Mouse (Mus musculus): ENCODE results near the gene Sntg2.

The Sntg2 gene

GRCm38 (mm10) chr12:30204457-30204856 is 168.7 kb downstream of the Sntg2 start:
- no peak for DNase-seq (ENCODE audit: low read depth, low spot score)

DNA sequence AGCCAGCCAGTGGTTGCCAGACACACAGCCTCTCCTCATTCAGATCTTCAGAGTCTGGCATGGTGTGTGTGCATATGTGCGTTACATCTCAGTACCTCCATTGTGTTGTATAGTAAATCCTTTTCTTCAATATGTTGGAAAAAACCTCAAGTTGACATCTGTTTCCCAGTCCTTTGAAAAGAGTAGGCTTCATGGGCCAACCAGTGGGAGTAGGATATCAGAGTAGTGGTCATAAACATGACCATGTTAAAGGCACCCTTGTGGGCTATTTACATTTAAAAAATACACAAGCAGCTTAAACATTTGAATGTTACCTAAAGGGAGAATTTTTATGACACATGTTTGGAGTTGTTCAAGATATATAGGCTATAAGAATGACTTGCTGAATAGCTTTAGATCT is 170.4 kb downstream of the Sntg2 start:
- no peak for DNase-seq (ENCODE audit: low read depth, low spot score)

GRCm38 (mm10) chr12:30201031-30201430 is 172.1 kb downstream of the Sntg2 start:
- DNase-seq (ENCODE audit: low read depth, low spot score) = no peak

DNA sequence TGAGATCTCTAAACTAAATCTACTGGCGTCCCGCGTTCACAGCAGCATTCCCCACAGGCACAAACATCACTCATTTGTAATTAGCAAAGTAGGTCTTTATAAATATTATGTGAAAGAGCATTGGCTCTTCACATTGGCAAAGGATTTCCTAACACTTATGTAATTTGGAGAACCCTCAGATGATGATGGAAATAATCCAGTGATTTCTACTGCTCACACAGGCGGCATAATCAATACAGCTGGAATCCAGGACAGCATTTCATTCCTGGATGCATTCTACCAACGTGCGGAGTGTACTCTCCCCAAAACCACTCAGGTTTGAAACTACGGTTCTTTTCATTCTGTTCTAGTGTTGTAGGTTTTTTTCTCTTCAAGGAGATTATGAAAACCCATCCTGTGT is 172.6 kb downstream of the Sntg2 start:
- no peak for DNase-seq (ENCODE audit: low read depth, low spot score)

GRCm38 (mm10) chr12:30199735-30200134 is 173.4 kb downstream of the Sntg2 start:
- no peak for DNase-seq (ENCODE audit: low read depth, low spot score)

GRCm38 (mm10) chr12:30198250-30198649 is 174.9 kb downstream of the Sntg2 start:
- DNase-seq (ENCODE audit: low read depth, low spot score) = no peak

DNA sequence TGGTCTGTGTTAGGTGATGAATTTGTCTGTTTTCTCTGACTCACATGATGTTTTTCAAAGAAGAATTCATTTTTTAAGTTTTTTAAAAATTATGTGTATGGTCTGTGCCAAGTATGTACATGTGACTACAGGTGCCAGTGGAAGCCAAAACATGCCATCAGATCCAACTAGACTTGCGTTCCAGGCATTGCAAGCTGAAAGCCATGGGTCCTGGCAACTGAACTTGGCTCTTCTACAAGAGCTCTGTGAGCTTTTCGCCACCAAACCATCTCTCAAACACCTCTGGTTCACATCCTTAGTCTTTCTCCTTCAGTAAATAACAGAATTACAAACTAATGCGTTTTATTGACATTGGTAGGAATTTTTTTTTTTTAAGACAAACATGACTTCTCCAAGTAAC is 191.5 kb downstream of the Sntg2 start:
- no peak for DNase-seq (ENCODE audit: low read depth, low spot score)

- no peak for DNase-seq (ENCODE audit: low read depth, low spot score)
Observed at GRCm38 (mm10) chr12:30179623-30180022, 193.6 kb downstream of the Sntg2 start.

DNA sequence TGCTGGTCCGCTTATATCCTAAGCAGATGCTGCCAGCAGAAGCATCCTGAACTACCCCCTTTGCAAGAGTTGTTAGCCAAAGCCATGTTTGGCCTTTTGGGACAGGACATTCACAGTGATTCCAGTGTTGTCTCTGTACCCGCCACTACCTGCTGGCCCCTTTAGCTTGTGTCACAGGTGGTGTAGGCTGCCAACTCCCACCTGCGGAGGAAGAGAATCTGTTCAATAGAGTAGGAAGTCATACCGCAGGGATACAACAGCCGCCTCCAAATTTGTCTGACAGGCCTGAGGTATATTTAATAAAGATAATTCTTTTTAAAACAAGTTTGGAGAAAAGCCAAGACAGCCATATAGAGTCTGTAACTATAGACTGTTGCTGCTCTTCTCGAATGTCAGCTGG is 195.2 kb downstream of the Sntg2 start:
- no peak for DNase-seq (ENCODE audit: low read depth, low spot score)

- no peak for DNase-seq (ENCODE audit: low read depth, low spot score)
Observed at GRCm38 (mm10) chr12:30177529-30177928, 195.6 kb downstream of the Sntg2 start.

DNA sequence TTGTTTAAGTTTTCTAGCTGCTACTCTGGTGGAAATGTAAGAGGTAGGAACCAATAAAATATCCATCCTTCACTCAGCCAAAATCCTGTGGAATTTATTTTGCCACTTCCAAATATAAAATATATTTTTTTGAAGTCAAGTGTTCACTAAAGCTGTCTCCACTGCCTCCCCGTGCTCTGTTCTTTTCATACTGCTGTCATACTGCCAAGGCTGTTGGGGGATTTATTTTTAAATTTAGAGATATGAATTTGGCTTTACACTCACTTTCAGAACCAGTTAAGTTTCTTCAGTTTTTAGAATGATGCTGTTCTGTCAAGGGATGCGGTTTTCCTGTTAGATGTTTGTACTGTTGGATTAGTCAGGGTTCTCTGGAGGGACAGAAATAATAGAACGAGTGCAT is 204.7 kb downstream of the Sntg2 start:
- no peak for DNase-seq (ENCODE audit: low read depth, low spot score)

DNA sequence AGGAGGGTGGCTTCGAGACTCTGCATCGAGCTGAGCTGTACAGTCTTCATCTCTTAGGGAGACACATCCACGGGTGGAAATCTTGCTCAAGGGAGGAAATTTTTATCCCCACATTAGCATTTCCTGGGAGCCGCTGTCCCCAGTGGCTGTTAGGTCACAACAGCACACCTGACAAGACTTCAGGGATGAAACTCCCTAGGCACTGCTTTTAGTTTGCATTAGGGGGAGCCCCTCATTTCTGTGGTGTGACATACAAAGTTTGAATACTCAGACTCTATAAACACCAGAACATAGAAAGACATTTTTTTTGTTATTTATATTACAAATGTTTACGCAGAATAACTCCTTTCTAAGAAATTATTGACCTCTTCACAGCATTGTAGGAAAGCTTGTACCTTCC is 208.6 kb downstream of the Sntg2 start:
- DNase-seq (ENCODE audit: low read depth, low spot score) = no peak

- no peak for DNase-seq (ENCODE audit: low read depth, low spot score)
Observed at GRCm38 (mm10) chr12:30164005-30164404, 209.2 kb downstream of the Sntg2 start.

- DNase-seq (ENCODE audit: low read depth, low spot score) = no peak
Observed at GRCm38 (mm10) chr12:30161731-30162406, 211.3 kb downstream of the Sntg2 start.

- no peak for DNase-seq (ENCODE audit: low read depth, low spot score)
Observed at GRCm38 (mm10) chr12:30160475-30160874, 212.7 kb downstream of the Sntg2 start.

DNA sequence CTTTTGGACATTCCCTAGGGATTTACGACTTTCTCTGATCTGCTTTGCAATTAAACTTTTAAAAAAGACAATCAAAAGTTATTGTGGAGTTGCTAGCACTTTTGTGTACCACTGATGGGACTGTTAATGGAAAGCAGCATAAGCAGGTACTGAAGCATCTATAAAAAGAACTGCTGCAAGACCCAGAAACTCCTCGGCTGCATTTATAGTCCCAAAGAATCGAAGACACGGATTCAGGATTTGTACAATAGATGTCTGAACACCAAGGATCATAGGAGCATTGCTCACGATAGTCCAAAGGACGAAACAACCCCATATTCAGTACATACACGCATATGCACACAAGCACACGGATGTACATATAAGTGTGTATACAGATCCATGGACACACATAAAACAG is 213.4 kb downstream of the Sntg2 start:
- no peak for DNase-seq (ENCODE audit: low read depth, low spot score)

DNA sequence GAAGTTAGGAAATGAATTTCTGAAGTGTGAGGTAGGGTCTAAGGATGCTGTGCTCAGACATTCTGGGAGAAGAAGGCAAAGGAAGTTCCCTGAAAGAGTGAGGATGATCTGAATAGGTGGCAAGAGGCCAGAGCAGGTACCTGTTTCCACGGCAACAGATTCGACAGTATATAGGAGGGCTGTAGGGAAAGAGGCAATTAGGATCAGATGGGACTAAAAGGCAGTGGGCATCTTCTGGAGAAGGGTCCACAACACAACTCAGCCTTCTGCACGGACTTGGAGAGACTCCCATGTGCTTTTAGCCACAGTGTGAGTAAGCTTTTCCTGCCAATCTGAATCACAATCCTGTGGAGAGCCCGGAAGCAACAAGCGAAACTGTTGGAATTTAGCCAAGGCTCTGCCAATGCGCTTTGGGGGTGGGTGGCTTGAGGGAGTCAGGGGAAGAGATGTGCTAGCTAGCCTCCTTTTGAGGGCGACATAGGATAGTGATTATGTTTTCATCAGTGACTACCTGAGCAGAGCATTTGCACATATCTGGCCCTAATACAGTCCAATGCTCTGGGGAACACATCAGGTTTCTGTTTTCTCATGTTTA is 219.0 kb downstream of the Sntg2 start:
- DNase-seq (ENCODE audit: low read depth, low spot score) = no peak

GRCm38 (mm10) chr12:30142085-30142484 is 231.1 kb downstream of the Sntg2 start:
- no peak for DNase-seq (ENCODE audit: low read depth, low spot score)

- no peak for DNase-seq (ENCODE audit: low read depth, low spot score)
Observed at GRCm38 (mm10) chr12:30132524-30132923, 240.7 kb downstream of the Sntg2 start, which contains the start of gene Tpo. TSS of gene Tpo (minus strand) at chr12:30132624.

DNA sequence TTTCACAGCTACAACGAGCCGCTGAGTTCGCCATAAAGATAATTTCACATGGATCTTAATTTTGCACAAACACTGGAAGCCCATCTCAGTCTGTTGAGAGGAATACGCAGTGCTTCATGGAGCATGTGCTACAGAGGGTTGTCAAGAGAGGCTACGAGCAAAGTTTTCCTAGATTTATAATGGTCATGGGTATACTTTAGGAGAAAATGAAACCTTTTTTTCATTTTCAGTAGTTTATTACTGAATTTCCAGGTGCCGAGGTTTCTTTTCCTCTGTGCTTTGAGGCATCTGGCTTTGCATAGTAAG is 243.8 kb downstream of the Sntg2 start:
- no peak for DNase-seq (ENCODE audit: low read depth, low spot score)

GRCm38 (mm10) chr12:30128561-30129410 is 244.4 kb downstream of the Sntg2 start:
- DNase-seq (ENCODE audit: low read depth, low spot score) = no peak
